Mouse (Mus musculus): ENCODE measurements around the gene Acad10.

DNA sequence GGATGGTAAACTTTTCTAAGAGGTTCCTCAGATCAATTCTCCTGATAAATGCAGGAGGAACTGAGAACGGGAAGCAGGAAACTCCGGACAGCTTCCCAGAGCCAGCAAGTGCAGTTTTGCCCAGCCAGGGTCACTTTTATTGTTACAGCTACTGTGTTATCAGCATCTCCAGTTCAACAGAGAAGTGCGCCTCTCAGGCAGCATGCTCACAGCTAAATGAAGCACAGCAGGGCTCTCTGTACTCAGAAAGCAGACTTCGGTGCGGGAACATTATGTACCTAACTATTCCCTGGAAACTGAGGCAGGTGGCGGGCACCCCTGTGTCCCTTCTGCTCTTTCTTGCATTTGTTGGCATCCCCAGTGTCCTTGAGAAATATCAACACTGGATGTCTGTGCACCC lies 64.1 kb downstream of the Acad10 start:
- no peak for TF ChIP-seq CTCF (IDR thresholded peaks at IDR 0.05; ENCODE audit: low read depth)
- no peak for TF ChIP-seq EP300 (IDR thresholded peaks at IDR 0.05; ENCODE audit: low read depth)
